Mouse (Mus musculus): Measurements from ENCODE around the gene Muc1.

GRCm38 (mm10) chr3:89233562-89234110 lies 4.8 kb downstream of the Muc1 start:
- TF ChIP-seq POLR2A (IDR thresholded peaks at IDR 0.05; ENCODE audit: borderline replicate concordance, low read depth, low read length) (no peak), CTCF (IDR thresholded peaks at IDR 0.05; ENCODE audit: low read depth, low read length) (no peak)

Data from bone marrow macrophage, adult 2 months (primary cell).